In the genomic region with DNA sequence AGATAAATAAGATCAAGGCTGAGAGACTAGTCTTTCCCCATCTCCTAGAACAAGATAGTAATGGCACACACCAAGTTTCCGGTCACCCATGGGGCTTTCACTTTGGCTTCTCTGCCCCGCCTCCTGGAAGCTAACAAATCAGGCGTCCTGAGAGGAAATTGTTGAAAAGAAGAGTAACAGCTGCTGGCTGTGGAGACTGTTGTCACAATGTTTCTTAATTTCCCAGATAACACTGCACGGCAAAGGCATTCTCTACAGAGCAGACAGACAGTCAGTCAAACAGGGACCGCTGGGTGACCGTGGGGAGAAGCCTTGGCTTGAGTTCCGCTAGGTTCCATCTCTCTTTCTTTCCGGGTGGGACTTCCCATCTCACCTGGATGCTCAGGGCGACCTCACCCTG, we compare ENCODE assay signal across 17 mouse cellular contexts.
DNase-seq lines count a peak whose midpoint lies in the region; ATAC-seq and TF ChIP-seq lines count a peak whose summit lies in the region.
"Had no signal": no experiment of that assay in that cellular context is flagged by ENCODE, and none has a peak within 500 bp of the region (broad histone marks: within the 10 kb centered on the region; RNA-seq: fewer than 3 reads in every experiment).

No protein-coding gene starts in this region.

- peak; percentile 5 for DNase-seq in kidney, adult 9 months
- DNase-seq in kidney, adult 18-20 months, result no peak
- DNase-seq in lung, postnatal 0 days (ENCODE audit: low spot score), result peak; percentile 75
- DNase-seq in lung, adult 2 months, result no peak
- DNase-seq in kidney, postnatal 14 days, result peak; percentile 27
- no peak for DNase-seq in urinary bladder, adult 2 months (ENCODE audit: low spot score)
- DNase-seq: adrenal gland, adult 2 months; cerebellum, adult 8-10 months; thymus, postnatal 14 days had no signal

- no peak for TF ChIP-seq CTCF in lung, postnatal 0 days (IDR thresholded peaks at IDR 0.05)
- TF ChIP-seq CTCF in lung, adult 2 months (IDR thresholded peaks at IDR 0.05; ENCODE audit: insufficient read depth, low read length), result no peak

- peak; percentile 56 for ATAC-seq in lung, postnatal 0 days
- 0 out of 2 replicates have a peak, but pooled peaks have one; percentile 28 for ATAC-seq in heart, embryonic 16.5 days (replicated peaks; ENCODE audit: extremely low read depth, insufficient read depth, low FRiP score)

- H3K4me3 ChIP-seq in lung, postnatal 0 days (ENCODE audit: low read depth, low read length), result no peak overlapping the region
- no peak overlapping the region for H3K4me3 ChIP-seq in lung, adult 2 months (replicated peaks; ENCODE audit: extremely low read depth, low read depth, low read length)
- no peak overlapping the region for H3K4me3 ChIP-seq in heart, embryonic 16.5 days (ENCODE audit: low read length)
- H3K4me3 ChIP-seq: embryonic facial prominence, embryonic 10.5 days; limb, embryonic 12.5 days; midbrain, embryonic 12.5 days; neural tube, embryonic 12.5 days had no signal

- H3K9ac ChIP-seq in lung, postnatal 0 days (replicated peaks; ENCODE audit: low read depth), result no peak overlapping the region
- no peak overlapping the region for H3K9ac ChIP-seq in heart, embryonic 16.5 days (ENCODE audit: low read length)
- H3K9ac ChIP-seq: hindbrain, embryonic 14.5 days; limb, embryonic 12.5 days; liver, embryonic 14.5 days; midbrain, embryonic 12.5 days; neural tube, embryonic 12.5 days had no signal

- H3K9me3 ChIP-seq in lung, postnatal 0 days (ENCODE audit: low read length), result no peaks in the 10 kb centered on the region
- no peaks in the 10 kb centered on the region for H3K9me3 ChIP-seq in heart, embryonic 16.5 days (replicated peaks; ENCODE audit: control insufficient read depth, low read length)
- H3K9me3 ChIP-seq: embryonic facial prominence, embryonic 10.5 days; limb, embryonic 12.5 days; midbrain, embryonic 12.5 days; neural tube, embryonic 12.5 days had no signal

- TF ChIP-seq POLR2A in lung, adult 2 months (IDR thresholded peaks at IDR 0.05; ENCODE audit: borderline replicate concordance, extremely low read depth, low read depth, low read length), result no peak

- WGBS in lung, postnatal 0 days, result 55% methylated on average over 9 of the region's 9 CpGs
- WGBS in lung, adult 2 months, result 56% methylated on average over 9 of the region's 9 CpGs
- 52% methylated on average over 9 of the region's 9 CpGs for WGBS in heart, embryonic 16.5 days

- H3K27me3 ChIP-seq in lung, postnatal 0 days (replicated peaks; ENCODE audit: insufficient read depth, low read length), result no peaks in the 10 kb centered on the region
- no peaks in the 10 kb centered on the region for H3K27me3 ChIP-seq in heart, embryonic 16.5 days (ENCODE audit: control insufficient read depth, insufficient read depth, low read length)
- H3K27me3 ChIP-seq: limb, embryonic 12.5 days; midbrain, embryonic 12.5 days; neural tube, embryonic 12.5 days had no signal

- no peak overlapping the region for H3K4me2 ChIP-seq in lung, postnatal 0 days (replicated peaks; ENCODE audit: low read depth, low read length)
- H3K4me2 ChIP-seq in heart, embryonic 16.5 days (ENCODE audit: low read depth, low read length), result no peak overlapping the region
- H3K4me2 ChIP-seq: hindbrain, embryonic 14.5 days; limb, embryonic 12.5 days; midbrain, embryonic 12.5 days; neural tube, embryonic 12.5 days had no signal

- H3K27ac ChIP-seq in lung, postnatal 0 days (ENCODE audit: low read length), result no peak overlapping the region
- 0 out of 2 replicates have a peak overlapping the region, but pooled peaks have one; percentile 19 for H3K27ac ChIP-seq in heart, embryonic 16.5 days (ENCODE audit: low read length)
- H3K27ac ChIP-seq: embryonic facial prominence, embryonic 10.5 days; hindbrain, embryonic 14.5 days; limb, embryonic 12.5 days; liver, embryonic 14.5 days; midbrain, embryonic 12.5 days; neural tube, embryonic 12.5 days; stomach, postnatal 0 days had no signal

- H3K36me3 ChIP-seq in lung, postnatal 0 days (ENCODE audit: insufficient read depth, low read length), result no peaks in the 10 kb centered on the region
- no peaks in the 10 kb centered on the region for H3K36me3 ChIP-seq in heart, embryonic 16.5 days (ENCODE audit: control insufficient read depth, insufficient read depth)
- H3K36me3 ChIP-seq: embryonic facial prominence, embryonic 10.5 days; limb, embryonic 12.5 days; midbrain, embryonic 12.5 days; neural tube, embryonic 12.5 days had no signal

- TF ChIP-seq EP300 in lung, postnatal 0 days (IDR thresholded peaks at IDR 0.05), result no peak

- H3K4me1 ChIP-seq in lung, postnatal 0 days (ENCODE audit: insufficient read depth, low read depth, low read length), result no peaks in the 10 kb centered on the region
- no peaks in the 10 kb centered on the region for H3K4me1 ChIP-seq in lung, adult 2 months (ENCODE audit: control insufficient read depth, insufficient read depth, low read length)
- H3K4me1 ChIP-seq in heart, embryonic 16.5 days (ENCODE audit: control insufficient read depth, insufficient read depth, low read length), result no peaks in the 10 kb centered on the region
- H3K4me1 ChIP-seq: limb, embryonic 12.5 days; midbrain, embryonic 12.5 days; neural tube, embryonic 12.5 days had no signal

Comparison
In these comparisons a context has a peak if more than half of its experiments do, and no peak if none do; other contexts are left out.
1. DNase-seq: peak in kidney, adult 9 months (single experiment), lung, postnatal 0 days (single experiment) and kidney, postnatal 14 days (single experiment); none in kidney, adult 18-20 months (single experiment), lung, adult 2 months (single experiment) and urinary bladder, adult 2 months (single experiment).